In the genomic region with DNA sequence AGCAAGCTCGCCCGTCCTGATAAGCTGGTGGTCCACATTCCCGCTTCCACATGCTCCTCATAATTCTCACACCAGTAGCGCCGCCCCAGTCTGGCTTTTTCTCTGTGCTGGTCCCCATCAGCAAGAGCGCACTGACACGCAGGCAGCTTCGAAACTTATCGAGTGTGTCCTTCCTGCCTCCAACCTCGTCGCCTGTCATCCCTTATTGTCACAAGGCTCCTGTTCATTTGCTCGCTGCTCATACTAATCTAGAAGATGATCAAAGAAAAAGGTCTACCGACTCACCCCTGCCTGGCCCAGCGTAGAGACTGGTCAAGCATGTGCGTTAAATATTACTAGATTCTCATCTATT, we compare ENCODE assay signal across 8 mouse cellular contexts. TPM values are rescaled to one million over a fixed set of nuclear protein-coding genes. Genes with fewer than 3 reads are reported as not detected.
DNase-seq lines count a peak whose midpoint lies in the region; ATAC-seq and TF ChIP-seq lines count a peak whose summit lies in the region.

No protein-coding gene starts in this region.

- ATAC-seq in limb, embryonic 11.5 days (ENCODE audit: insufficient number of reproducible peaks, low FRiP score, low TSS enrichment, low read depth), result no peak
- no peak for ATAC-seq in intestine, postnatal 0 days

- no peak for TF ChIP-seq POLR2A in brain, embryonic 14.5 days (IDR thresholded peaks at IDR 0.05; ENCODE audit: borderline replicate concordance, extremely low read depth, insufficient read depth, insufficient read length, poor library complexity, severe bottlenecking)

- no peaks in the 10 kb centered on the region for H3K36me3 ChIP-seq in limb, embryonic 11.5 days (ENCODE audit: control insufficient read depth, insufficient read depth, low read length)
- no peaks in the 10 kb centered on the region for H3K36me3 ChIP-seq in limb, embryonic 10.5 days
- H3K36me3 ChIP-seq in intestine, postnatal 0 days (ENCODE audit: control insufficient read depth, insufficient read depth), result no peaks in the 10 kb centered on the region

- intact Hi-C loops in heart, postnatal 36 days (cut with DNase I), result no loop called here
- intact Hi-C loops in left cerebral cortex, postnatal 36 days (cut with DNase I), result no loop called here

- 70% methylated on average over 15 of the region's 15 CpGs for WGBS in limb, embryonic 11.5 days
- WGBS in limb, embryonic 10.5 days, result 72% methylated on average over 15 of the region's 15 CpGs
- 68% methylated on average over 15 of the region's 15 CpGs for WGBS in intestine, postnatal 0 days

- DNase-seq in limb, embryonic 11.5 days (ENCODE audit: low spot score), result peak; percentile 33
- DNase-seq in limb, embryonic 10.5 days (ENCODE audit: low spot score), result no peak
- peak; percentile 61 for DNase-seq in brain, embryonic 14.5 days (ENCODE audit: low read depth)
- peak; percentile 24 to 33 for DNase-seq in heart, postnatal 36 days
- DNase-seq in retina, postnatal 1 day, result peak; percentile 66
- no peak for DNase-seq in right cerebral cortex, postnatal 25 days
- no peak for DNase-seq in left cerebral cortex, postnatal 36 days (ENCODE audit: low spot score in 2 of 2)

- H3K9ac ChIP-seq in limb, embryonic 11.5 days (ENCODE audit: low read length), result no peak overlapping the region
- no peak overlapping the region for H3K9ac ChIP-seq in intestine, postnatal 0 days (ENCODE audit: low read depth, low read length)

- H3K4me2 ChIP-seq in limb, embryonic 11.5 days (ENCODE audit: low read depth, severe bottlenecking), result no peak overlapping the region
- no peak overlapping the region for H3K4me2 ChIP-seq in intestine, postnatal 0 days (replicated peaks; ENCODE audit: low read depth)

- no peak overlapping the region for H3K4me3 ChIP-seq in limb, embryonic 11.5 days (ENCODE audit: low read depth, low read length)
- H3K4me3 ChIP-seq in limb, embryonic 10.5 days, result no peak overlapping the region
- no peak overlapping the region for H3K4me3 ChIP-seq in intestine, postnatal 0 days (ENCODE audit: low read depth, low read length)

- H3K4me1 ChIP-seq in limb, embryonic 11.5 days (ENCODE audit: control insufficient read depth, insufficient read depth, low read length), result no peaks in the 10 kb centered on the region
- peaks cover 17% of the 10 kb centered on the region for H3K4me1 ChIP-seq in limb, embryonic 10.5 days
- H3K4me1 ChIP-seq in intestine, postnatal 0 days (replicated peaks; ENCODE audit: control insufficient read depth, insufficient read depth, low read length), result no peaks in the 10 kb centered on the region

- H3K27ac ChIP-seq in limb, embryonic 11.5 days (replicated peaks; ENCODE audit: low read depth, low read length), result no peak overlapping the region
- no peak overlapping the region for H3K27ac ChIP-seq in limb, embryonic 10.5 days
- no peak overlapping the region for H3K27ac ChIP-seq in intestine, postnatal 0 days (ENCODE audit: low read depth, low read length)

- no peaks in the 10 kb centered on the region for H3K9me3 ChIP-seq in limb, embryonic 11.5 days (ENCODE audit: control insufficient read depth, low read length)
- H3K9me3 ChIP-seq in limb, embryonic 10.5 days (replicated peaks), result no peaks in the 10 kb centered on the region
- no peaks in the 10 kb centered on the region for H3K9me3 ChIP-seq in intestine, postnatal 0 days (ENCODE audit: control insufficient read depth)

- no peaks in the 10 kb centered on the region for H3K27me3 ChIP-seq in limb, embryonic 11.5 days (ENCODE audit: control insufficient read depth, insufficient read depth, low read length)
- H3K27me3 ChIP-seq in limb, embryonic 10.5 days (ENCODE audit: low read depth, poor library complexity, severe bottlenecking), result no peaks in the 10 kb centered on the region
- H3K27me3 ChIP-seq in intestine, postnatal 0 days (replicated peaks; ENCODE audit: control insufficient read depth, insufficient read depth, low read length), result no peaks in the 10 kb centered on the region

- TF ChIP-seq CTCF in brain, embryonic 14.5 days (IDR thresholded peaks at IDR 0.05; ENCODE audit: borderline replicate concordance, extremely low read depth, insufficient read depth, insufficient read length), result no peak
- TF ChIP-seq CTCF in intestine, postnatal 0 days (IDR thresholded peaks at IDR 0.05; ENCODE audit: low read depth), result no peak

RNA-seq across cellular contexts. Expression of gene Drd3, which starts 44.8 kb away (rescaled TPM):
- not detected in 2 replicates for polyA plus RNA-seq in limb, embryonic 11.5 days (2014; fragmentation: Nextera tagmentation; extraction: Ambion mirVana)
- not detected in 2 replicates for polyA plus RNA-seq in limb, embryonic 10.5 days (2016; fragmentation: Nextera tagmentation; extraction: Ambion mirVana)
- polyA plus RNA-seq in brain, embryonic 14.5 days (2012; rRNA removed), result 0.14 and 0.32 TPM in 2 replicates
- not detected for total RNA-seq in heart, postnatal 36 days (2021)
- polyA plus RNA-seq in intestine, postnatal 0 days (2015; fragmentation: Nextera tagmentation; extraction: Ambion mirVana), result 0.13 TPM in 1 of 2 replicates, not detected in the other
- total RNA-seq in left cerebral cortex, postnatal 36 days (2021), result 1 to 10 TPM in 1 of 2 experiments, not detected in 1; 2.6 TPM

RNA-seq across cellular contexts. Expression of gene Tigit, which starts 45.1 kb away (rescaled TPM):
- not detected in 2 replicates for polyA plus RNA-seq in limb, embryonic 11.5 days (2014; fragmentation: Nextera tagmentation; extraction: Ambion mirVana)
- not detected in 2 replicates for polyA plus RNA-seq in limb, embryonic 10.5 days (2016; fragmentation: Nextera tagmentation; extraction: Ambion mirVana)
- polyA plus RNA-seq in brain, embryonic 14.5 days (2012; rRNA removed), result not detected in 2 replicates
- not detected for total RNA-seq in heart, postnatal 36 days (2021)
- not detected in 2 replicates for polyA plus RNA-seq in intestine, postnatal 0 days (2015; fragmentation: Nextera tagmentation; extraction: Ambion mirVana)
- not detected for total RNA-seq in left cerebral cortex, postnatal 36 days (2021)

Comparison
In these comparisons a context has a peak if more than half of its experiments do, and no peak if none do; other contexts are left out.
1. DNase-seq: peak in limb, embryonic 11.5 days (single experiment), brain, embryonic 14.5 days (single experiment), heart, postnatal 36 days (2 of 2) and retina, postnatal 1 day (single experiment); none in limb, embryonic 10.5 days (single experiment), right cerebral cortex, postnatal 25 days (single experiment) and left cerebral cortex, postnatal 36 days (0 of 2).